Mouse (Mus musculus) NIH3T3 (cell line): Measurements from ENCODE around the gene Tmem192.

Experiments used
- DNase-seq: peaks from one replicate; pipeline ENCODE4 v3.0.0-alpha.2; 2012; ENCODE audit warnings: low read depth

Gene Tmem192

GRCm38 (mm10) chr8:64946820-64947697 is at the start of gene Tmem192:
Gene Tmem192 (plus strand): TSS chr8:64947185.
- peak; percentile 96 for DNase-seq

- DNase-seq: no peak
These were observed 48.3 kb upstream of the Tmem192 start for GRCm38 (mm10) chr8:64898710-64899109.

GRCm38 (mm10) chr8:64900645-64901044 is 46.3 kb upstream of the Tmem192 start:
- DNase-seq: no peak

GRCm38 (mm10) chr8:64901527-64902156 is 45.3 kb upstream of the Tmem192 start:
- DNase-seq: peak; percentile 36

GRCm38 (mm10) chr8:64902191-64902590 is 44.8 kb upstream of the Tmem192 start:
- DNase-seq: no peak

- no peak for DNase-seq
These were observed 43.2 kb upstream of the Tmem192 start for GRCm38 (mm10) chr8:64903778-64904177.

GRCm38 (mm10) chr8:64910026-64910425 is 37.0 kb upstream of the Tmem192 start:
- DNase-seq: no peak

- DNase-seq: no peak
These were observed 30.2 kb upstream of the Tmem192 start for GRCm38 (mm10) chr8:64916793-64917192.

GRCm38 (mm10) chr8:64923329-64923728 is 23.7 kb upstream of the Tmem192 start:
- peak; percentile 15 for DNase-seq

GRCm38 (mm10) chr8:64925762-64926161 is 21.2 kb upstream of the Tmem192 start:
- no peak for DNase-seq

GRCm38 (mm10) chr8:64926355-64926754 is 20.6 kb upstream of the Tmem192 start:
- peak; percentile 34 for DNase-seq

GRCm38 (mm10) chr8:64928938-64929337 is 18.0 kb upstream of the Tmem192 start:
- DNase-seq: no peak

GRCm38 (mm10) chr8:64934997-64935396 is 12.0 kb upstream of the Tmem192 start:
- DNase-seq: no peak

GRCm38 (mm10) chr8:64941019-64941418 is 6.0 kb upstream of the Tmem192 start:
- no peak for DNase-seq

- DNase-seq: peak; percentile 88
These were observed 5.5 kb upstream of the Tmem192 start for GRCm38 (mm10) chr8:64941495-64941894.

- DNase-seq: no peak
These were observed 4.0 kb upstream of the Tmem192 start for GRCm38 (mm10) chr8:64942946-64943345.

- peak; percentile 60 for DNase-seq
These were observed 2.2 kb upstream of the Tmem192 start for GRCm38 (mm10) chr8:64944831-64945230.

GRCm38 (mm10) chr8:64945606-64946005 is 1.4 kb upstream of the Tmem192 start:
- DNase-seq: no peak

- DNase-seq: no peak
These were observed 555 bp upstream of the Tmem192 start for GRCm38 (mm10) chr8:64946441-64946819.

GRCm38 (mm10) chr8:64947698-64948034 is 681 bp downstream of the Tmem192 start:
- DNase-seq: no peak

- DNase-seq: no peak
These were observed 1.4 kb downstream of the Tmem192 start for GRCm38 (mm10) chr8:64948371-64948770.

- DNase-seq: no peak
These were observed 5.1 kb downstream of the Tmem192 start for GRCm38 (mm10) chr8:64952101-64952500.

- DNase-seq: no peak
These were observed 12.0 kb downstream of the Tmem192 start for GRCm38 (mm10) chr8:64959025-64959424.
